Mouse (Mus musculus) cerebellum, adult 2 months (tissue): ENCODE data around the gene Coq7.

ENCODE experiments used
- CTCF ChIP-seq: fragments of 200-500 bp; IDR thresholded peaks from 2 replicates; pipeline ENCODE4 v1.5.1; 2011; ENCODE audit warnings: low read depth, mild to moderate bottlenecking, control low read depth, low read length, moderate library complexity, borderline replicate concordance; ENCODE audit not compliant: insufficient read depth
- POLR2A ChIP-seq: fragments of 200-500 bp; IDR thresholded peaks from 2 replicates; pipeline ENCODE4 v1.6.1; 2011; ENCODE audit warnings: low read length, control low read depth, borderline replicate concordance; ENCODE audit not compliant: insufficient read depth

DNA sequence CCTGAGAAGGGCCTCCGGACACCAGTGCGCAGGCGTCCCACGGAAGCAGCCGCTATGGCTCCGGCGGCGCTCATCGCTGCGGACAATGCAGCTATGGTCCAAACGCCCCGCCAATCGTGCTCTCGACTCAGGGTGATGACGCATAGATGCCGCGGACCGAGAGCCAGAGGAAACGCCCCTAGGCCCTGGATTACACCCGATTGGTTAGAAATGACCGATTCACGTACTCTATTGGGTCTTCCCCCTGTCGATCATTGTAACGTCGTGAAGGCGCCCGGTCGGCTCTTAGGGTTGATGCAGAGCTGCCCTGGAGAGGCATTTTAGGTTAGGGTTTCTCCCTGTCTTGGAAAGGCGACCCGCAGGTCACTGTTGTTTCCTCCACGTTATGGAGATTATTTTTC, at the start of gene Coq7:
- TF ChIP-seq POLR2A (peak; percentile 91; the same call in 1 of the 2 replicates), CTCF (no peak)
